Mouse (Mus musculus) kidney, adult 2 months (tissue): ENCODE measurements around the gene Pth1r.

ENCODE experiments used
- CTCF ChIP-seq: fragments of 200-500 bp; conservative IDR thresholded peaks from 2 replicates; pipeline ENCODE4 v1.5.1; 2011; ENCODE audit warnings: low read depth, mild to moderate bottlenecking, control low read depth, low read length, moderate library complexity, mixed read lengths; ENCODE audit not compliant: insufficient read depth, insufficient read length
- POLR2A ChIP-seq: fragments of 200-500 bp; IDR thresholded peaks from one replicate; pipeline ENCODE4 v1.6.1; 2011; ENCODE audit warnings: low read depth, low read length, control low read depth

DNA sequence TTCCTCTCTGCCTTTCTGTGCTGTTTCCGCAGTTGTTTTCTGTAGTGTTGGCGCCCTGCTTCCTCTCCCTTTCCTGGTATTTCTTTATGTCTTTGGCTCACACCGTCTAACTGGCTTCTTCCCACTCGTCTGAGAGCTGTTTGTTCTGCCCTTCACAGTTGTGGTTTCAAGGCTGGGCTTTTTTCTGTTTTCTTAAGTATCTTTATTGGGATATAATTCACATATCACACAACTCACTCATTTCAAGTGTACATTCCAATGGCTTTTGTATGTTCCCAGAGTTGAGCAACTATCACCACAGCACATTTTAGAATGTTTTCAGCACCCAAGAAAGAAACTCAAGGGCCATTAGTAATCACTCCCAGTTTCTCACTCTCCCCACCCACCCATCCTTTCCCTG, 43.5 kb upstream of the Pth1r start:
- TF ChIP-seq CTCF (no peak), POLR2A (no peak)
